Mouse (Mus musculus) lung, postnatal 0 days (tissue): Measurements from ENCODE around the gene 4930452B06Rik.
A peak's percentile ranks its signal among the peaks of the same experiment; 100 is the strongest.

Source experiments
- CTCF ChIP-seq: IDR thresholded peaks from 2 replicates; pipeline ENCODE4 v1.5.1; 2016; ENCODE audit warnings: antibody characterized with exemption, mild to moderate bottlenecking
- EP300 ChIP-seq: IDR thresholded peaks from 2 replicates; pipeline ENCODE4 v1.6.1; 2016; ENCODE audit warnings: antibody characterized with exemption, mild to moderate bottlenecking, control low read depth

- TF ChIP-seq CTCF, result no peak
- peak; percentile 92 for TF ChIP-seq EP300
These were observed 130.0 kb downstream of the 4930452B06Rik start for GRCm38 (mm10) chr14:8536024-8536423.
